Mouse (Mus musculus): ENCODE measurements at regions not wholly inside any gene's neighbourhood (a gene's known extent, or its start where the extent isn't known, plus 50 kb on each side); places are given as distances from the start of the nearest gene placed in this dataset.
A peak's percentile ranks its signal among the peaks of the same experiment; 100 is the strongest.

GRCm38 (mm10) chr12:106828542-106828941 lies 659.9 kb upstream of the 3110018I06Rik start:
- intact Hi-C loops (cut with DNase I; ENCODE audit: low total_unique reads): no loop called here
- no peak for DNase-seq

GRCm38 (mm10) chr12:106829323-106829722 lies 659.1 kb upstream of the 3110018I06Rik start:
- intact Hi-C loops (cut with DNase I; ENCODE audit: low total_unique reads): no loop called here
- no peak for DNase-seq

- intact Hi-C loops (cut with DNase I; ENCODE audit: low total_unique reads): no loop called here
- no peak for DNase-seq
These were observed 653.2 kb upstream of the 3110018I06Rik start for GRCm38 (mm10) chr12:106835241-106835640.

- intact Hi-C loops (cut with DNase I; ENCODE audit: low total_unique reads): no loop called here
- no peak for DNase-seq
These were observed 648.8 kb upstream of the 3110018I06Rik start for GRCm38 (mm10) chr12:106839618-106840017.

- intact Hi-C loops (cut with DNase I; ENCODE audit: low total_unique reads): no loop called here
- DNase-seq: no peak
These were observed 648.2 kb upstream of the 3110018I06Rik start for GRCm38 (mm10) chr12:106840150-106840651.

GRCm38 (mm10) chr12:106841996-106842395 lies 646.4 kb upstream of the 3110018I06Rik start:
- intact Hi-C loops (cut with DNase I; ENCODE audit: low total_unique reads): no loop called here
- no peak for DNase-seq

GRCm38 (mm10) chr12:106842396-106842795 lies 646.0 kb upstream of the 3110018I06Rik start:
- intact Hi-C loops (cut with DNase I; ENCODE audit: low total_unique reads): no loop called here
- no peak for DNase-seq

GRCm38 (mm10) chr12:106851666-106852065 lies 636.8 kb upstream of the 3110018I06Rik start:
- no peak for DNase-seq
- intact Hi-C loops (cut with DNase I; ENCODE audit: low total_unique reads): no loop called here

- DNase-seq: no peak
- intact Hi-C loops (cut with DNase I; ENCODE audit: low total_unique reads): no loop called here
These were observed 635.7 kb upstream of the 3110018I06Rik start for GRCm38 (mm10) chr12:106852736-106853135.

GRCm38 (mm10) chr12:106853711-106854240 lies 634.7 kb upstream of the 3110018I06Rik start:
- no peak for DNase-seq
- intact Hi-C loops (cut with DNase I; ENCODE audit: low total_unique reads): no loop called here

GRCm38 (mm10) chr12:106855520-106855919 lies 632.9 kb upstream of the 3110018I06Rik start:
- intact Hi-C loops (cut with DNase I; ENCODE audit: low total_unique reads): no loop called here

GRCm38 (mm10) chr12:106861638-106862037 lies 626.8 kb upstream of the 3110018I06Rik start:
- intact Hi-C loops (cut with DNase I; ENCODE audit: low total_unique reads): no loop called here
- DNase-seq: no peak

More at GRCm38 (mm10) chr12:106855520-106855919, 632.9 kb upstream of the 3110018I06Rik start:
- no peak for DNase-seq

- intact Hi-C loops (cut with DNase I; ENCODE audit: low total_unique reads): no loop called here
- DNase-seq: no peak
These were observed 624.4 kb upstream of the 3110018I06Rik start for GRCm38 (mm10) chr12:106864076-106864475.

- intact Hi-C loops (cut with DNase I; ENCODE audit: low total_unique reads): no loop called here
- DNase-seq: no peak
These were observed 620.4 kb upstream of the 3110018I06Rik start for GRCm38 (mm10) chr12:106868036-106868435.

- no peak for DNase-seq
These were observed 617.0 kb upstream of the 3110018I06Rik start for GRCm38 (mm10) chr12:106871481-106871880.

GRCm38 (mm10) chr12:106872966-106873730 lies 615.3 kb upstream of the 3110018I06Rik start:
- DNase-seq: no peak
- intact Hi-C loops (cut with DNase I; ENCODE audit: low total_unique reads): no loop called here

More at GRCm38 (mm10) chr12:106871481-106871880, 617.0 kb upstream of the 3110018I06Rik start:
- intact Hi-C loops (cut with DNase I; ENCODE audit: low total_unique reads): no loop called here

GRCm38 (mm10) chr12:106890319-106890718 lies 598.1 kb upstream of the 3110018I06Rik start:
- intact Hi-C loops (cut with DNase I; ENCODE audit: low total_unique reads): no loop called here
- DNase-seq: no peak

- intact Hi-C loops (cut with DNase I; ENCODE audit: low total_unique reads): no loop called here
- DNase-seq: no peak
These were observed 594.4 kb upstream of the 3110018I06Rik start for GRCm38 (mm10) chr12:106894061-106894460.

GRCm38 (mm10) chr12:106904202-106904601 lies 584.2 kb upstream of the 3110018I06Rik start:
- DNase-seq: no peak
- intact Hi-C loops (cut with DNase I; ENCODE audit: low total_unique reads): no loop called here

- DNase-seq: no peak
- intact Hi-C loops (cut with DNase I; ENCODE audit: low total_unique reads): no loop called here
These were observed 575.6 kb upstream of the 3110018I06Rik start for GRCm38 (mm10) chr12:106912782-106913181.

GRCm38 (mm10) chr12:106922571-106922991 lies 565.9 kb upstream of the 3110018I06Rik start:
- peak; percentile 55 for DNase-seq
- intact Hi-C loops (cut with DNase I; ENCODE audit: low total_unique reads): no loop called here

Measured in gastrocnemius, postnatal 14 days (tissue).